Mouse (Mus musculus): ENCODE results near the gene Rnft2.

Rnft2 gene

GRCm38 (mm10) chr5:118172078-118172723 is 72.7 kb downstream of the Rnft2 start:
- no peak for DNase-seq (ENCODE audit: low spot score)

- no peak for DNase-seq (ENCODE audit: low spot score)
These were observed 73.3 kb downstream of the Rnft2 start for GRCm38 (mm10) chr5:118171665-118172064.

- DNase-seq (ENCODE audit: low spot score): no peak
These were observed 73.9 kb downstream of the Rnft2 start for GRCm38 (mm10) chr5:118170888-118171529.

- no peak for DNase-seq (ENCODE audit: low spot score)
These were observed 75.4 kb downstream of the Rnft2 start for GRCm38 (mm10) chr5:118169222-118170221.

GRCm38 (mm10) chr5:118167561-118167995 is 77.3 kb downstream of the Rnft2 start:
- no peak for DNase-seq (ENCODE audit: low spot score)

GRCm38 (mm10) chr5:118165462-118165861 is 79.5 kb downstream of the Rnft2 start:
- DNase-seq (ENCODE audit: low spot score): no peak

- DNase-seq (ENCODE audit: low spot score): no peak
These were observed 80.3 kb downstream of the Rnft2 start, which contains the start of gene Hrk for GRCm38 (mm10) chr5:118164581-118164980. Gene Hrk (plus strand): TSS chr5:118164648.

DNA sequence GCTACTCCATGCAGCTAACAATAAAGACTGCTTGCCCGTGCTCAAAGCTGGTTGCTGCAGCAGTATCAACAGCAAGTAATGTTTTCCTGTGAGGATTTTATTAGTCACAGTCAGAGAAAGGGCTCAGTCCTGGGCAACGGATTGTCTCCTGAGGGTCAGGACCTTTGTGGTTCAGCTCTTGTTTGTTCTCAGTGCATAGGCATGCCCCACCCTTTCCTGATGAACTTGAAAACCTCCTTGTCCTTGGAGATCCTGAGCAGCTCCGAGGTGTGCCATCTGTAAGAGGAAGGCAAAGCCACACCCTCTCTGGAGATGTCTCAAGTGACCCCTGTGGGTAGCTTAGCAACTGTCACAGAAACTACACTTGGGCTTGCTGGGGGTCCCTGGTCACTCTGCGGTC is 84.2 kb downstream of the Rnft2 start:
- no peak for DNase-seq (ENCODE audit: low spot score)

DNA sequence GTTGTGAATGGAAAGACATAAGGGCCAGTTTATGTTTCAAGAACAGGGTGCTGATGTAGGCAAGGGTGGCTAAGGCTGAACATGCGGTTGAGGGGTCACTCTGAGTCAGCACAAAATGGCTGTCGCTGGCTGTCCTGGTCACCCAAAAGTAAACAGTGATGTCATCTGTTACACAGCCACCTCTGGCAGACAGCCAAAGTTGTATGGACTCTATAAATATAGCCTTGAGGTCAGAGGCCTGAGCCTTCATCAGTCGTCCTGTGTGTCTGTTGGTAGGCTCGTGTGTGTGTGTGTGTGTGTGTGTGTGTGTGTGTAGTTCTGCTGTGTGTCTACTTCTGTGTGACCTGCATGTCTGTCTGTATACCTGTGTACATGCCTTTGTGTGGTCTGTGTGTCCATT is 87.9 kb downstream of the Rnft2 start:
- no peak for DNase-seq (ENCODE audit: low spot score)

DNA sequence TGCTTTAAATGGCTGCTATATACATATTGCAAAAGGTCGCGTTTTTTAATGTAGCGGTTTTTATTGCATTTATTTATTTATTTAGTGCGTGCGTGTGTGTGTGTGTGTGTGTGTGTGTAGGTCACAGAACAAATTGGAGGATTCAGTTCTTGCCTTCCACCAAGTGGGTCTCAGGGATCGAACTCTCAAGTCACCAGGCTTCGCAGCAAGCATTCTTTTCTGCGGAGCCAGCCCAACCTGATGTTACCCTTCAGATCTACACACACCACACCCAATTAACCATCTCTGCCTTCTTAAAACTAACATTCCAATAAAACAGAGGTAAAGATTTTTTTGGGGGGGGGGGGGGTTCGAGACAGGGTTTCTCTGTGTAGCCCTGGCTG is 89.4 kb downstream of the Rnft2 start:
- no peak for DNase-seq (ENCODE audit: low spot score)

GRCm38 (mm10) chr5:118154839-118155564 is 89.9 kb downstream of the Rnft2 start, which contains the start of gene Fbxw8:
Gene Fbxw8 (minus strand): TSS chr5:118155464.
- DNase-seq (ENCODE audit: low spot score): peak; percentile 79

DNA sequence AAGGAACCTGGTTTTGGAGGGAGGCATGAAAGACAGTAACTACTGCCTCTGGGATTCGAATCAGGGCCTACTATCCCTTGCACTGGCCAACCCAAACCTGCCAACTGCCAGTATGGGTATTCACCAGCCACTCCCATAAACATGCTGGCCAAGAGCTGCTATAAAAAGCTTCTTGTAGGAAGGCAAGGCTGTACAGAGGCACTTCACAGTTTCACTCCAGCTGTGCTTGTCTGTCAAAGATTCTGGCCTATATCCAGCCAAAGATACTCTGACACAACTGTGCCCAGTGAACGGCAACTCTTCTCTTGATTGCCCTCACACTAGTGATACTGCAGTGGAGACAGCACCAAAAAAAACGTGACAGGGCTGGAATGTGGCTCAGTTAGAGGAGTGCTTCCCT is 95.2 kb downstream of the Rnft2 start:
- DNase-seq (ENCODE audit: low spot score): no peak

GRCm38 (mm10) chr5:118147264-118147663 is 97.7 kb downstream of the Rnft2 start:
- DNase-seq (ENCODE audit: low spot score): no peak

GRCm38 (mm10) chr5:118145999-118146679 is 98.8 kb downstream of the Rnft2 start:
- no peak for DNase-seq (ENCODE audit: low spot score)

DNA sequence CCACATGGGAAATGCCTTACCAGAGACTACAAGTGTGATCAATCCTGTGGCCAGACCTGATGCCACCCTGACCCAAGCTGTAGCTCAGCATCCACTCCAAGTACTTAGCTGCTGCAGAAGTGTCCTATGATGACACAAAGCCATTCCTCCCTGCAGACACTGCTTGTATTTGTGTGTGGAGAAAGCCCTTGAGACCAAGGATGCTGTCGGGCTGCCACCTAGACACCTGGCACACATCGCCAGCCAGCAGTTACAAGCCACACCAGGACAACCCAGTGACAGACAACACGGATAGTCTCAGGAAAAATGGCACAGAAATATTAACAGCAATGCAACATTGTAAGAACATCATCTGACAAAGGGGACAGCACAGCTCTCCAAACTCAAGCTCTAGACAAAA is 99.5 kb downstream of the Rnft2 start:
- DNase-seq (ENCODE audit: low spot score): no peak

DNA sequence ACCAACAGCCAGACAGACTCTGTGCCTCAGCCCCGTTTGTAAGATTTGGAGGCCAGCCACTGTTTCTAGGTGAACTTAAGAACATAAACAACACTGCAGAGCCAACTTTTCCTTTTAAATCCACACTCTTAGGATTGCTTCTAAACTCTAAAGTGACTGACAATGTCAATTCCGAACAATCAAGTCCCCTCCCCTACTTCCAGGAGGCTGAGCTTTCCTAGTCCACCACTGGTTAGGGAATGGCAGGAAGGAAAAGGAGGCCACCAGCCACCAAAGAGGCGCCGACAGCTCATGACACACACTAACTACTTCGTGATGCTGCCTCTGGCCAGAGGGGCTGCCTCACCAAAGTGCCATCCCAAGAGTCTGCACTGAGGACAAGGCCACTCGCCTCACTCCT is 100.1 kb downstream of the Rnft2 start:
- DNase-seq (ENCODE audit: low spot score): no peak

DNA sequence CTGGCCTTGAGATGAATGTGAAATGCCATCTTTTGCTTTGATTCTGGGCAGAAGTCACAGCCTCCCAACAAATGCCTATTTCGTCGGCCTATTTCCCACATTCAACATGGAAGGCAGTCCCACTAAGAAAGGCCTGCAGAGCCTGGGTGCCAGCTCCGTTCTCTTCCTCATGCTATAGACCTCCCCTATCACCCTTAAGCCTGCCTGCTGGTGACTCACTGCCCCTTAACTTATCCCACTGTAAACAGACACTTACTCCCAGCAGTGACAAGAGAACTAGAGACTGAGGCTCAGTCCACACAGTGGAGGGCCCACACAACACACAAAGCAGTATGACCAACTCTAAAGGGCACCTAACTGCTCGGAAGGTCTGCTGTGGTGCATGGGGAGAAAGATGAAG is 100.6 kb downstream of the Rnft2 start:
- DNase-seq (ENCODE audit: low spot score): no peak

- DNase-seq (ENCODE audit: low spot score): no peak
These were observed 101.5 kb downstream of the Rnft2 start for GRCm38 (mm10) chr5:118143211-118144026.

DNA sequence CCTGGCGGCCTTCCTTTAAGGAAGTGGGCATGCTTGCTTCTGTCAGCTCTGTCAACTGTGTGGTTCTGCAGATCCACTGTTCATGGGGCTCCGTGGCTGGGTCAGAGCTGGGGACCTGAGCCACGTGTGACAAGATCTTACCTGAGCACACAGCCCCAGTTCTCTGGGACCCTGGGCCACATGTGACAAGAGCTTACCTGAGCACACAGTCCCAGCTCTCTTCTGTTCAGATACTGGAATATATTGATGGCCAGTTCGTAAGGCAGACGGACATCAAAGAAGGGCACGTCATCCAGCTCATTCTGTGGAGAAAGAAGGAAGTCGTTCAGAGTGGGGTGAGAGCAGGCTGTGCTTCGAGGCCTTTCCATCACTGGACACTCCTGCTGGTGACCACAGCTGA is 102.4 kb downstream of the Rnft2 start:
- no peak for DNase-seq (ENCODE audit: low spot score)
